Mouse (Mus musculus): Measurements from ENCODE around the gene Cbx2. TPM values are rescaled to one million over a fixed set of nuclear protein-coding genes. Genes with fewer than 3 reads are reported as not detected.

Gene Cbx2
- 5.9 to 8.5 TPM (median 6.3 TPM) in 4 replicates for total RNA-seq (2023; ENCODE audit: inconsistent age)

GRCm38 (mm10) chr11:119022895-119023615 lies at the start of gene Cbx2:
Gene Cbx2 (plus strand): TSS chr11:119022962.

GRCm38 (mm10) chr11:118987999-118988398 lies 34.8 kb upstream of the Cbx2 start, which contains the start of gene Enpp7:
Gene Enpp7 (plus strand): TSS chr11:118988188.

GRCm38 (mm10) chr11:119040600-119041324 lies 18.0 kb downstream of the Cbx2 start, which contains the start of gene Cbx8:
Gene Cbx8 (minus strand): TSS chr11:119040969.

Other genes with a start within 250 kb of the Cbx2 start
- gene Rbfox3, start 111.4 kb upstream of the Cbx2 start, total RNA-seq (2023; ENCODE audit: inconsistent age): not detected in 4 replicates
- not detected in 4 replicates for gene Enpp7, start 34.8 kb upstream of the Cbx2 start, total RNA-seq (2023; ENCODE audit: inconsistent age)
- gene Cbx8, start 18.0 kb downstream of the Cbx2 start, total RNA-seq (2023; ENCODE audit: inconsistent age): 15.4 to 19.6 TPM (median 17.5 TPM) in 4 replicates
- gene Cbx4, start 63.3 kb downstream of the Cbx2 start, total RNA-seq (2023; ENCODE audit: inconsistent age): 78.9 to 91.0 TPM (median 87.1 TPM) in 4 replicates
- 0.06 to 1.4 TPM (median 0.18 TPM) in 4 replicates for gene Tbc1d16, start 205.5 kb downstream of the Cbx2 start, total RNA-seq (2023; ENCODE audit: inconsistent age)
- gene Ccdc40, start 205.6 kb downstream of the Cbx2 start, total RNA-seq (2023; ENCODE audit: inconsistent age): 0.21 to 0.80 TPM (median 0.36 TPM) in 4 replicates
- 93.8 to 103 TPM (median 96.4 TPM) in 4 replicates for gene Gaa, start 244.9 kb downstream of the Cbx2 start, total RNA-seq (2023; ENCODE audit: inconsistent age)